Mouse (Mus musculus) lung, postnatal 4 days (tissue): ENCODE measurements at regions not wholly inside any gene's neighbourhood (a gene's known extent, or its start where the extent isn't known, plus 50 kb on each side); places are given as distances from the start of the nearest gene placed in this dataset.
A peak's percentile ranks its signal among the peaks of the same experiment; 100 is the strongest.

Experiments used
- DNase-seq, 2 experiments: peaks; one replicate each; pipeline ENCODE4 v3.0.0; 2021

GRCm38 (mm10) chr12:69452986-69453385 is 80.7 kb upstream of the Gm9887 start:
- DNase-seq = no peak

DNA sequence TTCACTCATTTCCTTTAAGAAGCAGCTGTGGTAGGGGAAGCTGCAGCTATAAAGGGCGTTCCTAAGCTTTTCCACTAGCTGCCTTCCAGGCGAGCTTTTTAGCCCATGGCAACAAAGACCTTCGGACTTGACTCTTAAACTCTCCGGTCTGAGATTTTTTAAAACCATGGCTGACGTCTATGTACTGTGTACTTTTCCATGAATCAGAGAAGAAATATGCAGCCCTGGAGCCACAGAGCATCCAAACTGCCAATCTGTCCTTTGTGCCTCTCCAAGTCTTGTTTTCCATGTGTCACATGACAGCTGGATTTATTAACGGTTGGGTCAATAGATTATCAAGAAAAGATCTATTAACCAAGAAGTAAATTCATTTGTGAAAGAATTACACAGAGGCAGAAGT is 78.9 kb upstream of the Gm9887 start:
- DNase-seq = peak; percentile 42 to 52

DNA sequence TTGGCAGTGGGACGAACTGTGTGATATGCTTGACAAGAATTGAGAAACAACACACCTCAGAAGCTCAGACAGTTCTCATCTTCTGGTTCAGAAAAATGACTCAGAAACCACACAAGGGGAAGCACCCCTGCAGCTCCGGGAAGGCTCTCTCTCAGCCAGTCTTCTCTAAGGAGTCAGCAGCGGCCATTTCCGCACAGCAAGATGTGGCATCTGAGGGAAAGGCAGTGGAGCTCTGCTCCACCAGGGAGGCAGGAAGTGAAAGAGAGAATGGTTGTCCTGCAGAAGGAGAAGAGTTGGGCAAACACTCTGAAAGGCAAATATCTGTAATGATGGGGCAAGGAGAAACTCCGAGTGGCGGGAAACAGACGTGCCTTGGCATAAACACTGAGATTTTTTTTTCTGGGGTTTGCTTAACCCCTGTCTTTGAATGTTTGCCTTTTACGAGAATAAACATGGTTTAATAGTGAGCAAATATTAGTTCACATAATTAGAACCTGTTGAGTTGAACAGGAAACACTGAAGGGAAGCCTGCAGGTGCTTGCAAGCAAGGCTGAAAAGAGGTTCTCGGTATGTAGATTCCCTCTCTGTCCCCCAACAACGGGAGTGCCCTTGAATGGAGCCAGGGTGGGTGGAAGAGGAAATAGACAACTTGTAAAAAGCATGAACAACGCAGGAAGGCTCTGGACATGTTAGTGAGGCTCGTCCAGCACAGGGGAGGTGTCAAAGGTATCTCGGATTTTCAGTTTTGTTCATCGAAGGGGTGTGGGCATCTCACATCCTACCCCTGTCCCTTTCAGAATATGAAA is 75.9 kb upstream of the Gm9887 start:
- peak; percentile 70 to 76 for DNase-seq

GRCm38 (mm10) chr12:69447322-69447827 is 75.1 kb upstream of the Gm9887 start:
- peak in 1 of 2 experiments; percentile 49 for DNase-seq

- DNase-seq = peak; percentile 84 to 86
These were observed 74.4 kb upstream of the Gm9887 start for GRCm38 (mm10) chr12:69446468-69447321.

GRCm38 (mm10) chr12:69446085-69446467 is 73.8 kb upstream of the Gm9887 start:
- DNase-seq = no peak

DNA sequence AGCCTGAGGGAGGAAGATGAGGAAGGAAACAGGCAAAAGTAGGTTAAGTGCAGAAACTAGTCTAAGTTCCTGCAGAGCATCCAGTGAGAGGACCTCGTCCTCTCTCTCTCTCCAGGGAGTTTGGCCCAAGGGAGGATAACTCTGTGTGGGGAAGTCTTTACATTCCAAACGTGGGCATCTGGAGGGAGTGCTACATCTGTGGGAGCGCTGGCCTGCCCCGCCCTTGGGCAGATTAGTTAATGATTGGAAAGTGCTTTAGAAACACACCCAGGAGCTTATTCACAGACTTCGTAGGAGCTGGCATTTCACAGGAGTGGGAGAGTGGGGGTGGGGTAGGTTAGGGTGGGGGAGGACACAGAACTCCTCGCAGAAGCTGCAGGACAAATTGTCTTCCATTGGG is 70.1 kb upstream of the Gm9887 start:
- no peak for DNase-seq

DNA sequence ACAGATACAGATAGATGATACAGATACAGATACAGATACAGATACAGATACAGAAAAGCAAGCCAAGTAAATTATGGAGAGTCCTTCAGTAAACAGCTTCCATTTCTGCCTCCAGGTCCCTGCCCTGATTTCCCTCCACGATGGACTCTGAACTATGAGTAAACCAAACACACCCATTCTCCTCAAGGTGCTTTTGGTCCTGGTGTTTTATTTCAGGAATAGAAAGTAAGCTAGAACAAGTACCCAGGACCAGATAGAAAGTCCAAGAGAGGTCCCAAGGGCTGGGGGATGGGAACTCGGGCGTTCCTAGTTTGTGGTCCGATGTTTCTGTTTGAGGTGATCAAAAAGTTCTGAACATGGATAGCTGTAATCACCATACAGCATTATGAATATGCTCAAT is 69.5 kb upstream of the Gm9887 start:
- DNase-seq = no peak

DNA sequence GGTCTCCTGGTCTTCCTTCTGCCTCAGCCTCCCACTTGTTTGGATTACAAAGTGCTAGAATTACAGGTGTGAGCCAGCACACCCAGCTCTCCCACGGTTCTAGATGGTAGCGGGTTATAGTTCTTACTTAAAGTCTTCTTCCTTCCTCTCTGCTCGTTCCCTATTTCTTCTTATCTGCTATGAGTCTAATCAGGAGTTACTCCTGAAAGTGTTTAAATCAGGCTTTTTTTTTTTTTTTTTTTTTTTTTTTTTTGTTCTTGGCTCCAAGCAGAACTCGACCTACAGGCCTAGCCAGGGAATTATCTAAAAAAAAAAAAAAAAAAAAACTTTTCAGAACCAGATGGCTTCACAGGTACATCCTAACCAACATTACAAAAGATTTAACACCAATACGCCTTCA is 66.0 kb upstream of the Gm9887 start:
- no peak for DNase-seq

- peak in 1 of 2 experiments; percentile 60 for DNase-seq
These were observed 64.7 kb upstream of the Gm9887 start for GRCm38 (mm10) chr12:69436839-69437501.

GRCm38 (mm10) chr12:69434315-69434714 is 62.1 kb upstream of the Gm9887 start:
- no peak for DNase-seq

DNA sequence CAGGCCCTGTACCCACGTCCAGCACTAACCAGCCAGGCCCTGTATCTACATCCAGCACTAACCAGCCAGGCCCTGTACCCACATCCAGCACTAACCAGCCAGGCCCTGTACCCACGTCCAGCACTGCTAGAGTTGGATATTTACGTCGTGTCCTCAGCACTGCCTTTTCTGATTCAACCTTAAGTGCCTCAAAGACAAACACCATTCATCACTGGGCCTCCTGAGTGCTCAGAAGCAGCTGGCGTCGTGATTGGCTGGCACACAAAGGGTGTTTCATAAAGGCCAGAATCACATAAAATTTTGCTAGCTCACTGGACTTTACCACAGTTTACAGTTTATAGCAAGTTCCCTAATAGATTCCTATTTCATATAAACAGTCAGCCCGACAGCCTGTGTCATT is 59.8 kb upstream of the Gm9887 start:
- no peak for DNase-seq

- DNase-seq = no peak
These were observed 55.9 kb upstream of the Gm9887 start for GRCm38 (mm10) chr12:69428108-69428507.

GRCm38 (mm10) chr12:69425610-69426009 is 53.4 kb upstream of the Gm9887 start:
- DNase-seq = no peak

DNA sequence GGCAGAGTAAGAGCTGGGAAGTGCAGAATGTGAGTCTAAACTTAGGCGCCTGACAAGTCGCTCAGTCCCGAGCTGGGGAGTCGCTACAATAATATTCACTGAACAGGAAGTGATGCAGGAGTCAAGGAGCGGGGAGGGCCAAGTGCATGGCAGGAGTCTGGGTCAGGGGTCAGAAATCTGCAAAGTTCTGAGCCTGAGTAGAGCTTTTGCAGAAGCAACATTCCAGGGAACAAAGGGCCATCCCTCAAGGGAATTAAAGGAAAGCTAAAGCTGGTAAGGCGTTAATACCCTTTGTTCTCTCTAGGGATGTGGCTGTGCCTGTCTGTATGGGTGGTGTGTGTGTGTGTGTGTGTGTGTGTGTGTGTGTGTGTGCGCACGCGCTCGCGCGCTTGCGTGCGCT is 52.7 kb upstream of the Gm9887 start:
- peak in 1 of 2 experiments; percentile 34 for DNase-seq
